Mouse (Mus musculus) intestine, embryonic 14.5 days (tissue): ENCODE measurements at regions not wholly inside any gene's neighbourhood (a gene's known extent, or its start where the extent isn't known, plus 50 kb on each side); places are given as distances from the start of the nearest gene placed in this dataset.

Experiments used
- ATAC-seq: fragments of 200-750 bp; cut with Nextera tagmentation; replicated peaks from 2 replicates; pipeline ENCODE4 v1.8.0; 2017; ENCODE audit warnings: low read depth, moderate number of reproducible peaks, moderate TSS enrichment, moderate library complexity; ENCODE audit not compliant: low FRiP score, low TSS enrichment
- DNase-seq: peaks from one replicate; pipeline ENCODE4 v3.0.0-alpha.2; 2018; ENCODE audit warnings: low spot score
- H3K27ac ChIP-seq: fragments of 300-500 bp; sonication (generic); 2 replicates; pipeline ENCODE4 v1.5.1; 2014; ENCODE audit warnings: low read depth, mild to moderate bottlenecking, control low read depth
- H3K27me3 ChIP-seq: fragments of 300-500 bp; sonication (generic); replicated peaks from 2 replicates; pipeline ENCODE4 v1.6.1; 2014; ENCODE audit warnings: low read length, control low read depth; ENCODE audit not compliant: control insufficient read depth, insufficient read depth
- H3K36me3 ChIP-seq: fragments of 300-500 bp; sonication (generic); 2 replicates; pipeline ENCODE4 v1.6.1; 2014; ENCODE audit warnings: low read length, control low read depth; ENCODE audit not compliant: control insufficient read depth, insufficient read depth
- H3K4me1 ChIP-seq: fragments of 300-500 bp; sonication (generic); replicated peaks from 2 replicates; pipeline ENCODE4 v1.6.1; 2014; ENCODE audit warnings: low read length, control low read depth, mixed read lengths; ENCODE audit not compliant: control insufficient read depth, insufficient read depth
- H3K4me2 ChIP-seq: fragments of 300-500 bp; sonication (generic); 2 replicates; pipeline ENCODE4 v1.6.1; 2014; ENCODE audit warnings: low read length
- H3K4me3 ChIP-seq: fragments of 300-500 bp; sonication (generic); 2 replicates; pipeline ENCODE4 v1.5.1; 2014; ENCODE audit warnings: low read depth, low read length, control low read depth, mixed read lengths
- H3K9ac ChIP-seq: fragments of 300-500 bp; sonication (generic); 2 replicates; pipeline ENCODE4 v1.6.1; 2014; ENCODE audit warnings: mild to moderate bottlenecking, low read length
- H3K9me3 ChIP-seq: fragments of 300-500 bp; sonication (generic); 2 replicates; pipeline ENCODE4 v1.6.1; 2016; ENCODE audit warnings: low read length, control low read depth; ENCODE audit not compliant: control insufficient read depth
- WGBS: fragments of 180-500 bp; shearing (Covaris S2); extraction: QIAGEN DNeasy Blood & Tissue Kit; methylation state at CpG from one replicate; pipeline ENCODE4 v1.1.7; 2014; 5-methylcytosine and 5-hydroxymethylcytosine counted together

GRCm38 (mm10) chr13:47716265-47716664, 544.8 kb upstream of the Id4 start:
- whole genome bisulfite sequencing, result 67% methylated on average over 4 of the region's 4 CpGs
- ATAC-seq (no peak), DNase-seq (no peak)
- Histone ChIP-seq H3K27ac (no peak overlapping the region), H3K36me3 (no peaks in the 10 kb centered on the region), H3K4me1 (no peaks in the 10 kb centered on the region), H3K9ac (no peak overlapping the region), H3K27me3 (no peaks in the 10 kb centered on the region), H3K4me2 (no peak overlapping the region), H3K9me3 (no peaks in the 10 kb centered on the region), H3K4me3 (no peak overlapping the region)

GRCm38 (mm10) chr13:47720645-47721044, 540.4 kb upstream of the Id4 start:
- Histone ChIP-seq H3K4me1 (no peaks in the 10 kb centered on the region), H3K4me2 (no peak overlapping the region), H3K9ac (no peak overlapping the region), H3K9me3 (no peaks in the 10 kb centered on the region), H3K4me3 (no peak overlapping the region), H3K36me3 (no peaks in the 10 kb centered on the region), H3K27ac (no peak overlapping the region), H3K27me3 (no peaks in the 10 kb centered on the region)
- DNase-seq (no peak), ATAC-seq (0 out of 2 replicates have a peak, but pooled peaks have one; percentile 64)
- 85% methylated on average over 2 of the region's 2 CpGs for WGBS

GRCm38 (mm10) chr13:47734415-47734814, 526.6 kb upstream of the Id4 start:
- WGBS, result 57% methylated on average over 1 of the region's 1 CpGs
- no peak for ATAC-seq

GRCm38 (mm10) chr13:47735426-47736063, 525.5 kb upstream of the Id4 start:
- no peak overlapping the region for H3K4me3 ChIP-seq
- WGBS, result 70% methylated on average over 8 of the region's 8 CpGs
- DNase-seq (no peak), ATAC-seq (no peak)
- H3K9me3 ChIP-seq, result no peaks in the 10 kb centered on the region
- no peak overlapping the region for H3K9ac ChIP-seq
- no peaks in the 10 kb centered on the region for H3K36me3 ChIP-seq
- H3K27ac ChIP-seq, result no peak overlapping the region
- no peaks in the 10 kb centered on the region for H3K4me1 ChIP-seq
- no peaks in the 10 kb centered on the region for H3K27me3 ChIP-seq
- H3K4me2 ChIP-seq, result no peak overlapping the region

More at GRCm38 (mm10) chr13:47734415-47734814, 526.6 kb upstream of the Id4 start:
- no peak overlapping the region for H3K4me3 ChIP-seq
- H3K9ac ChIP-seq, result no peak overlapping the region
- DNase-seq, result no peak
- H3K9me3 ChIP-seq, result no peaks in the 10 kb centered on the region
- H3K4me1 ChIP-seq, result no peaks in the 10 kb centered on the region
- H3K27me3 ChIP-seq, result no peaks in the 10 kb centered on the region
- no peak overlapping the region for H3K4me2 ChIP-seq
- H3K36me3 ChIP-seq, result no peaks in the 10 kb centered on the region
- H3K27ac ChIP-seq, result no peak overlapping the region

- no peak for ATAC-seq
- Histone ChIP-seq H3K36me3 (no peaks in the 10 kb centered on the region), H3K27ac (no peak overlapping the region), H3K9me3 (no peaks in the 10 kb centered on the region), H3K4me3 (no peak overlapping the region), H3K27me3 (no peaks in the 10 kb centered on the region), H3K4me2 (no peak overlapping the region), H3K9ac (no peak overlapping the region), H3K4me1 (no peaks in the 10 kb centered on the region)
- DNase-seq, result no peak
Observed at GRCm38 (mm10) chr13:47748906-47749305, 512.1 kb upstream of the Id4 start.

- Histone ChIP-seq H3K4me2 (no peak overlapping the region), H3K4me1 (no peaks in the 10 kb centered on the region), H3K27me3 (no peaks in the 10 kb centered on the region), H3K36me3 (no peaks in the 10 kb centered on the region), H3K9ac (no peak overlapping the region), H3K9me3 (no peaks in the 10 kb centered on the region), H3K4me3 (no peak overlapping the region), H3K27ac (no peak overlapping the region)
- DNase-seq (no peak), ATAC-seq (no peak)
- WGBS, result 79% methylated on average over 2 of the region's 2 CpGs
Observed at GRCm38 (mm10) chr13:47751033-47751432, 510.0 kb upstream of the Id4 start.

GRCm38 (mm10) chr13:47764802-47765597, 496.0 kb upstream of the Id4 start:
- ATAC-seq, result no peak
- 52% methylated on average over 16 of the region's 16 CpGs for WGBS
- Histone ChIP-seq H3K36me3 (no peaks in the 10 kb centered on the region), H3K9me3 (no peaks in the 10 kb centered on the region), H3K9ac (no peak overlapping the region), H3K4me3 (no peak overlapping the region), H3K4me2 (no peak overlapping the region), H3K4me1 (no peaks in the 10 kb centered on the region; the same call in 1 of the 2 replicates), H3K27ac (no peak overlapping the region; the same call in 1 of the 2 replicates), H3K27me3 (no peaks in the 10 kb centered on the region)
- DNase-seq, result no peak

GRCm38 (mm10) chr13:47768963-47769527, 492.0 kb upstream of the Id4 start:
- ATAC-seq, result no peak
- no peaks in the 10 kb centered on the region for H3K36me3 ChIP-seq
- no peak overlapping the region for H3K4me2 ChIP-seq
- H3K9ac ChIP-seq, result no peak overlapping the region
- H3K4me3 ChIP-seq, result no peak overlapping the region
- no peaks in the 10 kb centered on the region for H3K27me3 ChIP-seq
- no peak overlapping the region for H3K27ac ChIP-seq
- no peak for DNase-seq
- H3K9me3 ChIP-seq, result no peaks in the 10 kb centered on the region
- no peaks in the 10 kb centered on the region; the same call in 1 of the 2 replicates for H3K4me1 ChIP-seq
- WGBS, result 74% methylated on average over 9 of the region's 9 CpGs
